Mouse (Mus musculus) limb, embryonic 15.5 days (tissue): ENCODE measurements around the gene Car15. TPM values are rescaled to one million over a fixed set of nuclear protein-coding genes. Genes with fewer than 3 reads are reported as not detected.

Experiments used
- ATAC-seq: fragments of 200-750 bp; cut with Nextera tagmentation; 2 replicates; pipeline ENCODE4 v1.8.0; 2017; ENCODE audit warnings: low read depth, moderate TSS enrichment; ENCODE audit not compliant: insufficient number of reproducible peaks, low FRiP score, low TSS enrichment
- H3K27ac ChIP-seq: fragments of 300-500 bp; sonication (generic); 2 replicates; pipeline ENCODE4 v1.5.1; 2015; ENCODE audit warnings: moderate library complexity, mild to moderate bottlenecking, inconsistent platforms
- H3K27me3 ChIP-seq: fragments of 300-500 bp; sonication (generic); 2 replicates; pipeline ENCODE4 v1.6.1; 2015; ENCODE audit warnings: inconsistent platforms
- H3K36me3 ChIP-seq: fragments of 300-500 bp; sonication (generic); 2 replicates; pipeline ENCODE4 v1.6.1; 2015; ENCODE audit warnings: inconsistent platforms
- H3K4me1 ChIP-seq: fragments of 300-500 bp; sonication (generic); 2 replicates; pipeline ENCODE4 v1.6.1; 2015; ENCODE audit warnings: inconsistent platforms
- H3K4me2 ChIP-seq: fragments of 300-500 bp; sonication (generic); 2 replicates; pipeline ENCODE4 v1.6.1; 2015; ENCODE audit warnings: mild to moderate bottlenecking, inconsistent platforms
- H3K4me3 ChIP-seq: fragments of 300-500 bp; sonication (generic); 2 replicates; pipeline ENCODE4 v1.5.1; 2015; ENCODE audit warnings: mild to moderate bottlenecking, inconsistent platforms
- H3K9ac ChIP-seq: fragments of 300-500 bp; sonication (generic); 2 replicates; pipeline ENCODE4 v1.6.1; 2015; ENCODE audit warnings: inconsistent platforms
- H3K9me3 ChIP-seq: fragments of 300-500 bp; sonication (generic); 2 replicates; pipeline ENCODE4 v1.6.1; 2016; ENCODE audit warnings: inconsistent platforms
- WGBS: fragments of 180-500 bp; shearing (Covaris S2); methylation state at CpG from one replicate; pipeline ENCODE4 v1.1.7; 2015; 5-methylcytosine and 5-hydroxymethylcytosine counted together
- polyA plus RNA-seq: library from polyadenylated mRNA; unstranded; fragments of >200 nt; fragmentation: Nextera tagmentation; extraction: Ambion mirVana; gene quantifications from 2 replicates; pipeline ENCODE4 v1.2.1, GENCODE M21; 2015

The Car15 gene
- polyA plus RNA-seq, 1 experiment from 2014 or later, result 3.4 TPM

DNA sequence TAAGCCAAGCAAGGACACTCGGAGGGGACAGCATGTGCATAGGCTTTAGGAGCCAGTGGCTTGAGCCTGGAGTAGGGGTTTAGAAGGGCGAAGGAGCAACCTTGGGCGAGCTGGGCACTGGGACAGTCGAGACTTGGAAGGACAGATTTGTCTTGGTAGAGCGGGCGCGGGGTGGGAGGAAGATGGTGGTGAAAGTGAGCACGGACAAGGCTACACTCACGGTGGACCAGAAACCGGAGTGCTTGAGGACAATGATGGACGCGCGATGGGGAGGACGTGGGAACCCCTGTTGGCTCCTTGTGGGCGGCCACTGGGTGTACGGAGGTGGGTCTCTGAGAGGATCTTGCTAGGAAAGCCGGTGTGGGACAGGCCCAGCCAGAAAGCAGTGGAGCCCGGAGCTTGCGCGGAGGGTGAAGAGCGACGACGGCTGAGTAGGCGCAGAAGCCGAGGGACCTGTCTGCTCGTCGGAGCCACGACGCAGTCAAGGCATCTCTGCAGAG is 40.3 kb downstream of the Car15 start:
- Histone ChIP-seq H3K27ac (peak overlapping the region; percentile 98), H3K36me3 (peaks cover 11% of the 10 kb centered on the region), H3K9me3 (no peaks in the 10 kb centered on the region), H3K27me3 (peaks cover 14% of the 10 kb centered on the region), H3K4me2 (peak overlapping the region; percentile 62), H3K9ac (peak overlapping the region; percentile 92), H3K4me1 (peaks cover 71% of the 10 kb centered on the region), H3K4me3 (peak overlapping the region; percentile 70)
- ATAC-seq, result 0 out of 2 replicates have a peak, but pooled peaks have one; percentile 13
- whole genome bisulfite sequencing, result 2% methylated on average over 29 of the region's 29 CpGs

DNA sequence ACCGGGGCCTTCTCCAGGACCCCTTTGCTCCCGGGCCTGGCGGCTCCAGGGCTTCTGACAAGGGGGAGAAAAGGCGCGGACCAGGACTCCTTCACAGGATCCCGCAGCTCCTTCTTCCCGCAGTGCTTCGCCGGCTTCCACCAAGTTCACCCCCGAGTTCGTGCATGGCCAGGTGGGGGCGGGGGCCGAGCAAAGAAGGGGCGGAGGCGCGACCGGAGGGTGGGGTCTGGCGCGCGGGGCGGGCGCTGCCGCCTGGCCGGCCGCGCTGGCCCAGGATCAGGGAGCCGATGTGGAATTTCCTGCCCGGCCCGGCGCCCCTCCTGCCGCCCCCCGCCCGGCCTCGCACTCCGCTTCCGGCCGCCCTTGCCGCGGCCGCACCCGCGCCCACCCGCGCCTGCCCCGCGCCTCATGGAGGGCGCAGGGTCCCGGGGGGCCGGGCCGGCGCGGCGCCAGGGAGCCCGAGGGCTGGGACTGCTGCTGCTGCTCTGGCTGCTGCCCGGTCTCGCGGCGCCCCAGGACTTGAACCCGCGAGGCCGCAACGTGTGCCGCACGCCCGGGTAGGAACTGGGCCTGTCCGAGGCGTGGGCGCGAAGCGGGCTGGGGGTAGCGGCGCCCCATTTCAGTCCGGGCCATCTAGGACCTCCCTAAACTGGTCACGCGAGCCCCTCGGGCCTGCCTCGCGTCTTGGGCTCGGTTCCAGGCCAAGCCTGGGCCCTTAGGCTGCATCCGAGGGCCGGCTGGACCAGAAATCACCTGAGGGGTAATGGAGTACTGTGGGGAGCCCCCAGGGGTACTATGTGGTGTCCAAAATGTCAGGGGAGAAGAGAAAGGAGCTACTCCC is 41.0 kb downstream of the Car15 start, which contains the start of gene Scarf2:
Gene Scarf2, plus strand, starts transcription at position 312 of the 841 bp plus-strand sequence.
- Histone ChIP-seq H3K27me3 (peaks cover 7% of the 10 kb centered on the region), H3K27ac (peak within 1 kb of the TSS; percentile 98), H3K4me1 (peaks cover 64% of the 10 kb centered on the region), H3K9me3 (no peaks in the 10 kb centered on the region), H3K36me3 (peaks cover 15% of the 10 kb centered on the region), H3K4me3 (peak within 1 kb of the TSS; percentile 70), H3K4me2 (peak within 1 kb of the TSS; percentile 62), H3K9ac (peak within 1 kb of the TSS; percentile 92)
- under 1% methylated on average over 70 of the region's 81 CpGs for WGBS
- peak; percentile 76 for ATAC-seq

DNA sequence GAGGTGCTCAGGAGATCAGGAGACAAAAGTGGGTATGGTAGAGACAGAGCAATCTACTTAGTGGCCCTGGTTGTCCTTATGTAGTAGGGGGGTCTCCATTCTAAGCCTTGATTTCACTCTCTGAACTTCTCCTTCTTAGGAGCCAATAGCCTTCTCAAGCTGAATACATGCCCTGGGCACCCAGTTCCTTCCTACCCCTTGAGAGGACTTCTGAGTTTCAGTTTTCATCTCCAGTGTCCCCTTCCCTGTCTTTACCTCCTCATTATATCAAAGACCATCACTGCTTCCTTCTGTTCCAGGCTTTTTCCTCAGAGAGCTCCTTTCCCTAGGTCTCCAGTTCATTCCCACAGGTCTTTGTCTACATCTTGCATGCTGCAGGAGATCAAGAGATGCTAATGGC is 41.6 kb downstream of the Car15 start:
- Histone ChIP-seq H3K27me3 (0 out of 2 replicates have a peak, but pooled peaks cover under 1% of the 10 kb centered on the region), H3K4me3 (peak overlapping the region; percentile 70), H3K9ac (peak overlapping the region; percentile 92), H3K9me3 (no peaks in the 10 kb centered on the region), H3K4me1 (peaks cover 57% of the 10 kb centered on the region), H3K36me3 (peaks cover 21% of the 10 kb centered on the region), H3K27ac (peak overlapping the region; percentile 98), H3K4me2 (peak overlapping the region; percentile 62)
- ATAC-seq, result no peak

DNA sequence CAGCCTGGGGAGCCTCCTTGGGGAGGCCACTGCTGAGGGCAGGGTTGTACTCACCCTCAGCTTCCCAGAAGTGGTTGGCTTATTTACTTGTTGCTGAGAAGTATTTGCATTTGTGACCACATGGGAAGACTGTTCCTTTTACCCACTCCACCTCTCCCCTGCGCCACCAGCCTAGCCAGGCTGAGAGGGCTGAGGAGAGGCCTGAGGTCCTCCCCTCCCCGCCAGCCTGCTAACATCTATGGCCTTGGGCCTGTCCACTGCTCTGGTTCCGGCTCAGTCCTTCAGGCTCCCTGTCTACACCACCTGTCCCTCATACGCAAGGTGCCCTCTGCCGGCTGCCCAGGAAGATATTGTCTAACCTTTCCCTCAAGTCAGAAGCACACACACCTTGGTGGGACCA is 42.5 kb downstream of the Car15 start:
- Histone ChIP-seq H3K27ac (peak overlapping the region; percentile 40), H3K4me1 (peaks cover 49% of the 10 kb centered on the region), H3K36me3 (peaks cover 30% of the 10 kb centered on the region), H3K4me3 (no peak overlapping the region), H3K9me3 (no peaks in the 10 kb centered on the region), H3K9ac (no peak overlapping the region), H3K27me3 (no peaks in the 10 kb centered on the region), H3K4me2 (no peak overlapping the region)
- WGBS, result 66% methylated on average over 5 of the region's 5 CpGs
- no peak for ATAC-seq

DNA sequence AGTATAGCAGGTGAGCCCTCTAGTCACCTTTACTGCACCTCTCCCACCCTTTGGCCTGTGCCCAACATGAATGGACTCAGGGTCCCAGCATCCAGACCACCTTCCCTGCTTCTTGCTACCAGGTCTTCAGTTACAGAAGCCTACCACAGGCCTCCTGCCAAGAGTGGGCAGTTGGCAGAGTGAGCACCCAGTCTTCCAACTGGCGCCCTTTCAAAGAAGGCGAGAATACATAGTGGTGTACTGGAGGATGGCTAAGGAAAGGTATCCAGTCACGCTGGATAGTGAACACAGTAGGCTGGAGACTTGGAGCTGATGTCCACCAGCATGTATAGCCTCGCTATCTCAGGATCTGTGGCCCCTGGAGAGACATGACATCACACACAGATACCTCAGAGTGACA is 44.1 kb downstream of the Car15 start:
- ATAC-seq, result no peak
- no peak overlapping the region for H3K27ac ChIP-seq

DNA sequence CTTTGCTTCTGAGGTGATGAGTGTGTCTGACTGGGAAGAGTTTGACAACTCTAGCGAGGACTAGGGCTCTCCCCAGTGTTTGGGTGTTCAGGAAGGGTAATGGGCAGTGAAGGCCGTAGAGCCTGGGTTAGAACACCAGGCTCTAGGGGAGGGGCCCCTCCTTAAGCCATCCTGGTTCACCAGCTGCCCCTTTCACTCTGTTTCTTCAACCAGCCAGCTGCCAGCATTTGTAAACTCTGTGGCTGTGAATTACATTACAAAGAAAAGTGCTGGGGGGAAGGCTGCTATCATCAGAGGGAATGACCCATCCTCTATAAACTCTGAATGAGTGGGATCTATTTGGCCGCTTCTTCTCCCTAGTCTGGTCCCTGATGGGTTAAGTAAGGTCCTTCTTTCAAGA is 45.4 kb downstream of the Car15 start:
- H3K4me2 ChIP-seq, result no peak overlapping the region
- no peaks in the 10 kb centered on the region for H3K27me3 ChIP-seq
- no peaks in the 10 kb centered on the region for H3K9me3 ChIP-seq
- peaks cover 22% of the 10 kb centered on the region for H3K4me1 ChIP-seq
- peaks cover 54% of the 10 kb centered on the region for H3K36me3 ChIP-seq
- no peak for ATAC-seq
- no peak overlapping the region for H3K9ac ChIP-seq
- H3K4me3 ChIP-seq, result no peak overlapping the region
- WGBS, result 68% methylated on average over 3 of the region's 3 CpGs
- H3K27ac ChIP-seq, result no peak overlapping the region

More for the DNA sequence above, 44.1 kb downstream of the Car15 start:
- peaks cover 35% of the 10 kb centered on the region for H3K4me1 ChIP-seq
- H3K4me2 ChIP-seq, result no peak overlapping the region
- no peaks in the 10 kb centered on the region for H3K9me3 ChIP-seq
- H3K27me3 ChIP-seq, result no peaks in the 10 kb centered on the region
- WGBS, result 82% methylated on average over 4 of the region's 4 CpGs
- H3K9ac ChIP-seq, result no peak overlapping the region
- H3K4me3 ChIP-seq, result no peak overlapping the region
- peaks cover 43% of the 10 kb centered on the region for H3K36me3 ChIP-seq

DNA sequence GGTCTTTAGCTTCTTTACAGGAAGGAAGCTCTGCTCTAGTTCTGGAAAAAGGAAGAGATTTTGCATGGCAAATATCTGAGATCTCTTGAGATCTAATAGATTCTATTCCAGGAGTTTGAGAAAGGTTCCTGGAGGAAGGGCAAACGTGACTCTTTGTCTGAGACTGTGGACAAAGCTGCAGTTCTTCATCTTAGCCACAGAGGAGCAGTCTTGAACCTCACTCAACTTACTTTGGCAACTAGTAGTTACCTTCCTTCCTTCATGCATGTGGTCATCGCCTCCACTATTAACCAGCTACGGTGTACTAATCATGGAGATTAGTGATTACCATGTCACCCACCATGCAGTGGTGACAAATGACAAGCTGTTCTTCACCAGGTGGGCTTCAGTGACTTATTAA is 52.8 kb downstream of the Car15 start:
- Histone ChIP-seq H3K4me2 (no peak overlapping the region), H3K9me3 (no peaks in the 10 kb centered on the region), H3K27me3 (no peaks in the 10 kb centered on the region), H3K9ac (no peak overlapping the region), H3K4me3 (no peak overlapping the region), H3K27ac (no peak overlapping the region), H3K36me3 (peaks cover 85% of the 10 kb centered on the region), H3K4me1 (no peaks in the 10 kb centered on the region)
- ATAC-seq, result no peak
- WGBS, result 51% methylated on average over 3 of the region's 3 CpGs

Other genes starting within 250 kb of the Car15 start
- 26.0 and 26.8 TPM in 2 replicates for gene Smpd4, start 219.0 kb downstream of the Car15 start, polyA plus RNA-seq
- 6.1 and 7.6 TPM in 2 replicates for gene Ccdc74a, start 191.9 kb downstream of the Car15 start, polyA plus RNA-seq
- gene Med15, start 105.5 kb downstream of the Car15 start, polyA plus RNA-seq, result 40.6 and 42.8 TPM in 2 replicates
- gene Klhl22, start 78.7 kb downstream of the Car15 start, polyA plus RNA-seq, result 83.9 and 88.5 TPM in 2 replicates
- gene Scarf2, start 41.1 kb downstream of the Car15 start, polyA plus RNA-seq, result 25.0 and 32.4 TPM in 2 replicates
- 0.17 TPM in 1 of 2 replicates, not detected in the other for gene B830017H08Rik, start 5.2 kb downstream of the Car15 start, polyA plus RNA-seq
- gene Gm20518, start 53.3 kb upstream of the Car15 start, polyA plus RNA-seq, result 0.27 and 0.29 TPM in 2 replicates
- gene Tssk1, start 55.9 kb upstream of the Car15 start, polyA plus RNA-seq, result not detected in 2 replicates
- 88.5 and 88.8 TPM in 2 replicates for gene Dgcr2, start 60.2 kb upstream of the Car15 start, polyA plus RNA-seq
- gene Tssk2, start 60.3 kb upstream of the Car15 start, polyA plus RNA-seq, result not detected in 2 replicates
- 35.8 and 37.3 TPM in 2 replicates for gene Ess2, start 73.0 kb upstream of the Car15 start, polyA plus RNA-seq
- not detected in 2 replicates for gene Gsc2, start 76.7 kb upstream of the Car15 start, polyA plus RNA-seq
- gene Slc25a1, start 89.9 kb upstream of the Car15 start, polyA plus RNA-seq, result 81.5 and 86.0 TPM in 2 replicates
- not detected in 2 replicates for gene Vpreb2, start 142.1 kb upstream of the Car15 start, polyA plus RNA-seq
- 108 and 114 TPM in 2 replicates for gene Dgcr6, start 214.5 kb upstream of the Car15 start, polyA plus RNA-seq